Mouse (Mus musculus) lung, postnatal 0 days (tissue): ENCODE data around the gene Glis1. TPM values are rescaled to one million over a fixed set of nuclear protein-coding genes. Genes with fewer than 3 reads are reported as not detected.
A peak's percentile ranks its signal among the peaks of the same experiment; 100 is the strongest.

Experiments used
- ATAC-seq: fragments of 200-750 bp; cut with Nextera tagmentation; 2 replicates; pipeline ENCODE4 v1.8.0; 2017; ENCODE audit warnings: moderate library complexity
- DNase-seq: peaks from one replicate; pipeline ENCODE4 v3.0.0-alpha.2; 2016; ENCODE audit warnings: low spot score
- H3K27ac ChIP-seq: fragments of 300-500 bp; sonication (generic); 2 replicates; pipeline ENCODE4 v1.5.1; 2014; ENCODE audit warnings: antibody characterized with exemption, mild to moderate bottlenecking, low read length, mixed read lengths
- H3K27me3 ChIP-seq: fragments of 300-500 bp; sonication (generic); replicated peaks from 2 replicates; pipeline ENCODE4 v1.6.1; 2014; ENCODE audit warnings: low read length, mixed read lengths; ENCODE audit not compliant: insufficient read depth
- H3K36me3 ChIP-seq: fragments of 300-500 bp; sonication (generic); 2 replicates; pipeline ENCODE4 v1.6.1; 2014; ENCODE audit warnings: low read length, mixed read lengths; ENCODE audit not compliant: insufficient read depth
- H3K4me1 ChIP-seq: fragments of 300-500 bp; sonication (generic); 2 replicates; pipeline ENCODE4 v1.6.1; 2014; ENCODE audit warnings: antibody characterized with exemption, low read depth, low read length, mixed read lengths; ENCODE audit not compliant: insufficient read depth
- H3K4me2 ChIP-seq: fragments of 300-500 bp; sonication (generic); replicated peaks from 2 replicates; pipeline ENCODE4 v1.6.1; 2014; ENCODE audit warnings: low read depth, mild to moderate bottlenecking, low read length, moderate library complexity, mixed read lengths
- H3K4me3 ChIP-seq: fragments of 300-500 bp; sonication (generic); 2 replicates; pipeline ENCODE4 v1.5.1; 2014; ENCODE audit warnings: low read depth, low read length
- H3K9ac ChIP-seq: fragments of 300-500 bp; sonication (generic); replicated peaks from 2 replicates; pipeline ENCODE4 v1.6.1; 2014; ENCODE audit warnings: low read depth, mild to moderate bottlenecking
- H3K9me3 ChIP-seq: fragments of 300-500 bp; sonication (generic); 2 replicates; pipeline ENCODE4 v1.6.1; 2016; ENCODE audit warnings: low read length, mixed read lengths
- CTCF ChIP-seq: IDR thresholded peaks from 2 replicates; pipeline ENCODE4 v1.5.1; 2016; ENCODE audit warnings: antibody characterized with exemption, mild to moderate bottlenecking
- EP300 ChIP-seq: IDR thresholded peaks from 2 replicates; pipeline ENCODE4 v1.6.1; 2016; ENCODE audit warnings: antibody characterized with exemption, mild to moderate bottlenecking, control low read depth
- WGBS: fragments of 180-500 bp; shearing (Covaris S2); extraction: QIAGEN DNeasy Blood & Tissue Kit; methylation state at CpG from one replicate; pipeline ENCODE4 v1.1.7; 2014; 5-methylcytosine and 5-hydroxymethylcytosine counted together
- polyA plus RNA-seq: library from polyadenylated mRNA; unstranded; fragments of >200 nt; fragmentation: Nextera tagmentation; extraction: Ambion mirVana; gene quantifications from 2 replicates; pipeline ENCODE4 v1.2.1, GENCODE M21; 2015

Glis1 gene
- polyA plus RNA-seq, 1 experiment from 2014 or later, result 0.76 TPM

DNA sequence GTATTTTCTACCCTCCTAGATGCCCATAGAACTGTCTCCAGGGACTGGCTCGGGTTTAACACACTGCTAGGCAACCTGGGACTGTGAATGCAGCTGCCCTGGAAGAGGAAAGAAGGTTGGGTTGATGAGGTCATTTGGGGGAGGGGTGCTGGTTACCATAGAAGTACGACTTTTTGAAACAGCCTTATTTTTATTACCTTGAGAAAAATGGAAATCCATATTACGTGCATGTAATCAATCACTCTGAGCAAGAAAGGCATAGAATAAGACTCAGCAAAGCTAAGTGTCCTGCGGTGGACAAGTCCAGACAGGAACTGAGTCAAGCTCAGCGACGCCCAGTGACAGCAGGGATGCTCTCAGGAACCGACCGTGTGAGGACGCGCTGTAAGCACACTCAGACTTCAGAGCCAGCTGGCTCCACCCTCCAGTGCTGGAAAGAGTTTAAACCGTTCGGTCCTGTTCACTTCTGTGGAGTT is 216.7 kb downstream of the Glis1 start:
- ATAC-seq (no peak), DNase-seq (no peak)
- no peak overlapping the region for H3K27ac ChIP-seq
- no peak overlapping the region for H3K4me3 ChIP-seq
- no peak overlapping the region for H3K9ac ChIP-seq
- H3K4me1 ChIP-seq, result no peaks in the 10 kb centered on the region
- TF ChIP-seq EP300, result no peak
- TF ChIP-seq CTCF, result no peak
- 22% methylated on average over 12 of the region's 12 CpGs for WGBS
- H3K9me3 ChIP-seq, result no peaks in the 10 kb centered on the region
- no peaks in the 10 kb centered on the region for H3K36me3 ChIP-seq
- no peak overlapping the region for H3K4me2 ChIP-seq
- no peaks in the 10 kb centered on the region for H3K27me3 ChIP-seq

DNA sequence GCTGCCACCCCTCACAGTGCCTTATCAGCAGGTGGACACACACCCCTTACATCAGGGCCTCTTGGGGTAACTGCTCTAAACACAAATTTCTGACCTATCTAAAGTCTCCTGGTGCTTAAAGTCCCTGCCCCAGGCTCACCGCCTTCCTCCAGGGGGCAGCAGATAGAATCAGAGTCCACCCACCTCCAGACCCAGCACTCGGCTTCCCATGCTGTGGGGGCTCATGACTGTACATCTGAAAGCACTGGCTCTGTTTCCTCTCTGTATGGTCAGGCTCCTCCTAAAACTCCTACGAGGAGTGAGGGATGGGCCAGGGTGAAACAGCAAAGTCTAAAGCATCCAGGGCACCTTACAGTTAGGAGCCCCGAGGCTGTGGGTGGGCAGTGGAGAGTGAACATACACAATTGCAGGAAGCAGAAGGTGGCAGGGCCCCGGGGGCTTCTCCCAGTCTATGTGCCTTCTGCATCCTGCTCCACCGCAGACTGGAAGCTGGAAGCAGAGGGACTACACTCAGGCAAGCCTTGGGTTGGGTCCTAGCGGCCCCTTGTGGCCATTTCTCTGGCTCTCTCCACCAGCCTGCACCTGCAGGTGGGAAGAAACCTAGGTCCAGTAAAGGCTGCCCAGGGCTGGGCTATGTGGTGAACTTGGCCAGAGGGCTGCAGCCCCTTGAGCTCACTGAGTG is 218.3 kb downstream of the Glis1 start:
- Histone ChIP-seq H3K4me2 (no peak overlapping the region), H3K9ac (no peak overlapping the region), H3K9me3 (no peaks in the 10 kb centered on the region), H3K27ac (no peak overlapping the region), H3K4me1 (no peaks in the 10 kb centered on the region), H3K4me3 (no peak overlapping the region), H3K27me3 (no peaks in the 10 kb centered on the region), H3K36me3 (no peaks in the 10 kb centered on the region)
- no peak for TF ChIP-seq EP300
- TF ChIP-seq CTCF, result peak; percentile 86
- DNase-seq (peak; percentile 80), ATAC-seq (peak; percentile 83)
- WGBS, result 9% methylated on average over 7 of the region's 7 CpGs

DNA sequence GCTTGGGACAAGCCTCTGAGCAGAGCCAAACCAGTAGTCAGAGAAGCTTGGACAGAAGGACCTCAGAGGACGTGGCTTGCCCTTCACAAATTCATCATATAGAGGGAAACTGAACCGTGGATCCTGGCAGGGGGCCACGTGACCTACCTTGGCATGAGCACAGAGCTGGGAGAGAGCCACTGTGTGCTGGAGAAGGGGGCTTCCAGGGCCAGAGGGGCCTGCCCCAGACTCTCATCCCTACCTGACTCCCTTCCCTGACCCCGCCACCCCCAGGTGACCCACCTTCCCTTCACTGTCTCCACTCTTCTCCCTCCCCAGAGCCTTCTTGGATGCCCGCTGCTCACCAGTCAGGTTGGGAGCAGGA is 218.9 kb downstream of the Glis1 start:
- H3K9ac ChIP-seq, result no peak overlapping the region
- H3K4me2 ChIP-seq, result no peak overlapping the region
- no peak overlapping the region for H3K4me3 ChIP-seq
- H3K27me3 ChIP-seq, result no peaks in the 10 kb centered on the region
- DNase-seq (no peak), ATAC-seq (no peak)
- TF ChIP-seq CTCF (no peak), EP300 (no peak)
- no peaks in the 10 kb centered on the region for H3K36me3 ChIP-seq
- no peak overlapping the region for H3K27ac ChIP-seq
- 66% methylated on average over 5 of the region's 5 CpGs for WGBS
- no peaks in the 10 kb centered on the region for H3K9me3 ChIP-seq
- no peaks in the 10 kb centered on the region for H3K4me1 ChIP-seq

DNA sequence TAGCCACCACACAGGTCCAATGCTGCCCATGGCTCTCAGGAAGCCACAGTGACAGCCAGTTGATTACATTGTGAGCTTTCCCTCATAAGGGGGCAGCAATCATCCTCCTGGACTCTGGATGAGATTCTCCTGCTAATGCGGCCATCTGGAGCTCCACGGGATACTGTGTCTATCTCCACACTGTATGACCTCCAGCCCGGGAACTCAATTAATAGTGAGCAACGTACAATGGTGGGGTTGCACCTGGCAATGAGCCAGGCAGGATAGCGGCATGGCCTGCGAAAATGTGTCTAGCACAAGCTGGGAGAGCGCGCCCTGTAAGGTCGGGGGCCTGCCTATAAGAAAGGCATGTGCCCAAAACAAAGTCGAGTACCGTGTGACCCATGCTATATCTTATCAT is 226.3 kb downstream of the Glis1 start:
- ATAC-seq, result no peak
- DNase-seq, result no peak
- Histone ChIP-seq H3K36me3 (no peaks in the 10 kb centered on the region), H3K27ac (no peak overlapping the region), H3K27me3 (no peaks in the 10 kb centered on the region), H3K4me2 (no peak overlapping the region), H3K9ac (no peak overlapping the region), H3K4me3 (no peak overlapping the region), H3K4me1 (no peaks in the 10 kb centered on the region), H3K9me3 (no peaks in the 10 kb centered on the region)
- TF ChIP-seq EP300 (no peak), CTCF (no peak)
- 85% methylated on average over 11 of the region's 11 CpGs for WGBS

DNA sequence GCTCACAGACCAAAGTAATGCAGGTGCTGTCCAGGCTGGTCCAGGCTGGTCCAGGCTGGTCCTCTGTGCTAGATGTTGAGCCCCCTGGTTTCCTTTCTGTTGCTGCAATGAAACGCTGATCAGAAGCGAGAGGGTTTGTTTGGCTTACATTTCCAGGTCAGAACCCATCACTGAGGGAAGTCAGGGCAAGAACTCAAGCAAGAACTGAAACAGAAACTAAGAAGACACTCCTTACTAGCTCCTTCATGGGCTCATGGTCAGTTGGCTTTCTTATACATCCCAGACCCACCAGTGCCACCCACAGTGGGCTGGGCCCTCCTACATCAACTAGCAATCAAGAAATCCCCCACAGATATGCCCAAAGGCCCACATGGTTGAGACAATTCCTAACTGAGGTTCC is 234.1 kb downstream of the Glis1 start:
- Histone ChIP-seq H3K27me3 (0 out of 2 replicates have a peak, but pooled peaks cover under 1% of the 10 kb centered on the region), H3K4me1 (no peaks in the 10 kb centered on the region), H3K27ac (no peak overlapping the region), H3K9ac (no peak overlapping the region), H3K4me3 (no peak overlapping the region), H3K4me2 (no peak overlapping the region), H3K9me3 (no peaks in the 10 kb centered on the region), H3K36me3 (no peaks in the 10 kb centered on the region)
- 71% methylated on average over 2 of the region's 2 CpGs for WGBS
- TF ChIP-seq EP300 (no peak), CTCF (no peak)
- DNase-seq (no peak), ATAC-seq (no peak)

DNA sequence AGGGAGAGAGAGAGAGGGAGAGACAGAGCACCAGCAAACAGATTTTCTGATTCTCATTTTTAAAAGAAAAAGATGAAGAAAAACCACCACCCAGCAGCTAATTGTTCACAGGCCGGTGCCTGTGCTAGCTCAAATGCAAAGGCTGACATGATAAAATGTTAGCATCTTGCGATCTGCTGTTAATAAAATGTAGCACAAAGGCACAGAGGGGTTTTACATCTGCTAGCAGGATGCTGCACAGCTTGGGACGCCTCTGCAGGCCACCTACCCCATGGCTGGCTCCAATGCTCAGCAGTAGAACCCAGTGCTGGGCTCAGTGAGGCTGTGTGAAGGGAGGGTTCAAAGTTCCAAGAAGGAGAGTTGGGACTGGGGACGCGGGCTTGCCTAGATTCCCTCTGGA is 236.3 kb downstream of the Glis1 start:
- H3K4me1 ChIP-seq, result no peaks in the 10 kb centered on the region
- no peak overlapping the region for H3K9ac ChIP-seq
- ATAC-seq, result no peak
- WGBS, result 62% methylated on average over 5 of the region's 5 CpGs
- DNase-seq, result no peak
- H3K27ac ChIP-seq, result no peak overlapping the region
- H3K36me3 ChIP-seq, result no peaks in the 10 kb centered on the region
- no peak overlapping the region for H3K4me2 ChIP-seq
- H3K4me3 ChIP-seq, result no peak overlapping the region
- 0 out of 2 replicates have a peak, but pooled peaks cover 5% of the 10 kb centered on the region for H3K27me3 ChIP-seq
- no peaks in the 10 kb centered on the region for H3K9me3 ChIP-seq
- no peak for TF ChIP-seq CTCF
- no peak for TF ChIP-seq EP300
